Mouse (Mus musculus) midbrain, embryonic 15.5 days (tissue): ENCODE results near the gene Gtf2h3. TPM values are rescaled to one million over a fixed set of nuclear protein-coding genes. Genes with fewer than 3 reads are reported as not detected.
"Not testable (repeated sequence)": the region's sequence is repeated elsewhere in the genome, so short reads cannot be mapped to it uniquely, and the experiment has no call there.

Experiments
- ATAC-seq: fragments of 200-750 bp; cut with Nextera tagmentation; replicated peaks from 2 replicates; pipeline ENCODE4 v1.8.0; 2017; ENCODE audit warnings: moderate TSS enrichment
- H3K27ac ChIP-seq: fragments of 300-500 bp; sonication (generic); 2 replicates; pipeline ENCODE4 v1.5.1; 2015; ENCODE audit warnings: mild to moderate bottlenecking, inconsistent platforms
- H3K27me3 ChIP-seq: fragments of 300-500 bp; sonication (generic); replicated peaks from 2 replicates; pipeline ENCODE4 v1.6.1; 2015; ENCODE audit warnings: inconsistent platforms
- H3K36me3 ChIP-seq: fragments of 300-500 bp; sonication (generic); replicated peaks from 2 replicates; pipeline ENCODE4 v1.6.1; 2015; ENCODE audit warnings: inconsistent platforms
- H3K4me1 ChIP-seq: fragments of 300-500 bp; sonication (generic); 2 replicates; pipeline ENCODE4 v1.6.1; 2015; ENCODE audit warnings: inconsistent platforms
- H3K4me2 ChIP-seq: fragments of 300-500 bp; sonication (generic); 2 replicates; pipeline ENCODE4 v1.6.1; 2015; ENCODE audit warnings: inconsistent platforms, mild to moderate bottlenecking, moderate library complexity
- H3K4me3 ChIP-seq: fragments of 300-500 bp; sonication (generic); 2 replicates; pipeline ENCODE4 v1.5.1; 2015; ENCODE audit warnings: mild to moderate bottlenecking, inconsistent platforms
- H3K9ac ChIP-seq: fragments of 300-500 bp; sonication (generic); 2 replicates; pipeline ENCODE4 v1.6.1; 2015; ENCODE audit warnings: mild to moderate bottlenecking, inconsistent platforms
- H3K9me3 ChIP-seq: fragments of 300-500 bp; sonication (generic); 2 replicates; pipeline ENCODE4 v1.6.1; 2016; ENCODE audit warnings: inconsistent platforms
- WGBS: fragments of 180-500 bp; shearing (Covaris S2); methylation state at CpG from one replicate; pipeline ENCODE4 v1.1.7; 2015; ENCODE audit warnings: mixed read lengths; 5-methylcytosine and 5-hydroxymethylcytosine counted together
- polyA plus RNA-seq: library from polyadenylated mRNA; unstranded; fragments of >200 nt; fragmentation: Nextera tagmentation; extraction: Ambion mirVana; gene quantifications from 2 replicates; pipeline ENCODE4 v1.2.1, GENCODE M21; 2015

Gene Gtf2h3
- polyA plus RNA-seq, 1 experiment from 2014 or later = 45.1 TPM

GRCm38 (mm10) chr5:124598224-124599174 is 19.6 kb downstream of the Gtf2h3 start:
- Histone ChIP-seq H3K4me2 (peak overlapping the region; percentile 98), H3K27ac (peak overlapping the region; percentile 64), H3K4me1 (peaks cover 19% of the 10 kb centered on the region), H3K9ac (peak overlapping the region; percentile 77), H3K4me3 (peak overlapping the region; percentile 91), H3K36me3 (peaks cover 26% of the 10 kb centered on the region), H3K9me3 (no peaks in the 10 kb centered on the region), H3K27me3 (no peaks in the 10 kb centered on the region)
- 7% methylated on average over 30 of the region's 30 CpGs for WGBS
- peak; percentile 100 for ATAC-seq

- Histone ChIP-seq H3K4me1 (peaks cover 19% of the 10 kb centered on the region), H3K4me3 (peak overlapping the region; percentile 91; the same call in 1 of the 2 replicates), H3K36me3 (peaks cover 14% of the 10 kb centered on the region), H3K4me2 (peak overlapping the region; percentile 98)
- not testable (repeated sequence) for H3K9me3 ChIP-seq, H3K27ac ChIP-seq, ATAC-seq, H3K27me3 ChIP-seq, H3K9ac ChIP-seq
- WGBS = 68% methylated on average over 8 of the region's 8 CpGs
Measured at GRCm38 (mm10) chr5:124599726-124600125, 20.8 kb downstream of the Gtf2h3 start.

GRCm38 (mm10) chr5:124602349-124602748 is 23.4 kb downstream of the Gtf2h3 start:
- H3K4me1 ChIP-seq = peaks cover 19% of the 10 kb centered on the region
- no peak for ATAC-seq
- no peaks in the 10 kb centered on the region for H3K36me3 ChIP-seq
- no peaks in the 10 kb centered on the region for H3K9me3 ChIP-seq
- no peak overlapping the region for H3K27ac ChIP-seq
- no peak overlapping the region for H3K4me3 ChIP-seq
- H3K9ac ChIP-seq = no peak overlapping the region
- H3K4me2 ChIP-seq = no peak overlapping the region
- 73% methylated on average over 5 of the region's 5 CpGs for WGBS
- no peaks in the 10 kb centered on the region for H3K27me3 ChIP-seq

- Histone ChIP-seq H3K4me2 (no peak overlapping the region), H3K9me3 (no peaks in the 10 kb centered on the region), H3K27me3 (no peaks in the 10 kb centered on the region), H3K9ac (no peak overlapping the region), H3K27ac (no peak overlapping the region), H3K4me1 (peaks cover 9% of the 10 kb centered on the region), H3K4me3 (no peak overlapping the region), H3K36me3 (no peaks in the 10 kb centered on the region)
- 87% methylated on average over 4 of the region's 4 CpGs for WGBS
- ATAC-seq = no peak
Measured at GRCm38 (mm10) chr5:124604296-124604695, 25.4 kb downstream of the Gtf2h3 start.

GRCm38 (mm10) chr5:124605041-124605622 is 26.2 kb downstream of the Gtf2h3 start:
- ATAC-seq = no peak
- WGBS = 89% methylated on average over 17 of the region's 17 CpGs
- Histone ChIP-seq H3K27ac (no peak overlapping the region), H3K4me2 (no peak overlapping the region), H3K4me3 (no peak overlapping the region), H3K27me3 (no peaks in the 10 kb centered on the region), H3K9me3 (no peaks in the 10 kb centered on the region), H3K9ac (no peak overlapping the region), H3K36me3 (no peaks in the 10 kb centered on the region), H3K4me1 (peaks cover under 1% of the 10 kb centered on the region)

DNA sequence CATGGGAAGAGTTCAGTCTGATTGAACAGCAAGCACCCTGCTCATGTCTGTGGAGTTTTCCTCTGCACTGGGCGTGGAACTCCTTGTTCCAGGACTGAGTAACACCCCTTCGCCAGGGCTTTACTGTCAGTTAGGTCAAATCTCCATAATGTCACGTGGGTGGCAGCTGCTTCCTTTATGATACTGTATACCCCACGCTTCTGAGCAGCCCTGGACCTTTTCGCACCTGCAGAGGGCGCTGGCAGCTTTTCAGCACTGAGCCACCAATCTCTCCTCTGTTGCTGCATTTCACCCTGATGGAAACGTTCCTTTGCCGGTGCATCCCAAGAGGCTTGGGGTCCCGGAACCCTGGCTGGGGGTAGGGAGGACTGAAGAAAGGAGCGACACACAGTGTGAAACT is 32.0 kb downstream of the Gtf2h3 start:
- Histone ChIP-seq H3K9ac (no peak overlapping the region), H3K27ac (no peak overlapping the region), H3K4me3 (no peak overlapping the region), H3K9me3 (no peaks in the 10 kb centered on the region), H3K36me3 (peaks cover 3% of the 10 kb centered on the region; the same call in 1 of the 2 replicates), H3K4me1 (no peaks in the 10 kb centered on the region), H3K4me2 (no peak overlapping the region), H3K27me3 (no peaks in the 10 kb centered on the region)
- 79% methylated on average over 10 of the region's 10 CpGs for WGBS
- no peak for ATAC-seq

DNA sequence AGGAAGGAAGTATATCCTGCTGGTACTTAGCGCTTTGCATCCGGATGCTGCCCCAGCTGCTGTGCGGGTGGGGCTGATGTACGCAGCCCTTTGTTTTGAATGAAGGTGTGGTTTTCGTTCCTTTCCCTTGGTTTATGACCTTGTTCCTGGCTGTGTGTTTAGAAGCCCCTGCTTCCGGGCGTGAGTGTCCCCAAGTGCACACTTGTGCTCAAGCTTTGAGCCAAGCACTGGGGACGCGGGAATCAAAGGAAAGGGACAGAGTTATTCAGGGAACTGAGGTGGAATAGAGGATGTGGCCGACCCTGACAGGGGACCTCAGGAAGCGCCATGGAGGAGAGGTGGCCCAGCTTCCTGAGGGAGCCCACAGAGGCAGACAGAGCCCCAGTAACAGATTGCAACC is 35.8 kb downstream of the Gtf2h3 start:
- Histone ChIP-seq H3K4me2 (no peak overlapping the region), H3K9me3 (no peaks in the 10 kb centered on the region), H3K27ac (no peak overlapping the region), H3K9ac (no peak overlapping the region), H3K4me3 (no peak overlapping the region), H3K36me3 (peaks cover 6% of the 10 kb centered on the region; the same call in 1 of the 2 replicates), H3K4me1 (no peaks in the 10 kb centered on the region), H3K27me3 (no peaks in the 10 kb centered on the region)
- ATAC-seq = no peak
- WGBS = 95% methylated on average over 11 of the region's 11 CpGs

DNA sequence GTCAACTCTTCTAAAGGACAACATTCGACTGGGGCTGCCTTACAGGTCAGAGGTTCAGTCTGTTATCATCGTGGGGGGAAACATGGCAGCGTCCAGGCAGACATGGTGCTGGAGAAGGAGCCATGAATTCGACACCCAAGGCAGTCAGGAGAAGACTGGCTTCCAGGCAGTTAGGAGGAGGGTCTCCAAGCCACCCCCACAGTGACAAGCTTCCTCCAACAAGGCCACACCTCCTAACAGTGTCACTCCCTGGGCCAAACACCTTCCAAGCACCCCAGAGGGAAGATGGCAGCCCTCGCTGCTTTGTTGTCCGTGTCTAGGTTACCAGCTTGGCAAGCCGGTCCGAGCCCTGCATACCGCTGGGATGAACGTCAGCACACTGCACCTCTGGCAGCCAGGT is 39.8 kb downstream of the Gtf2h3 start:
- no peaks in the 10 kb centered on the region for H3K4me1 ChIP-seq
- peaks cover 8% of the 10 kb centered on the region; the same call in 1 of the 2 replicates for H3K36me3 ChIP-seq

GRCm38 (mm10) chr5:124621362-124621761 is 42.4 kb downstream of the Gtf2h3 start:
- ATAC-seq = no peak
- Histone ChIP-seq H3K4me3 (no peak overlapping the region), H3K9me3 (no peaks in the 10 kb centered on the region), H3K36me3 (peaks cover 8% of the 10 kb centered on the region; the same call in 1 of the 2 replicates), H3K27ac (no peak overlapping the region), H3K4me1 (no peaks in the 10 kb centered on the region), H3K4me2 (no peak overlapping the region), H3K9ac (no peak overlapping the region), H3K27me3 (no peaks in the 10 kb centered on the region)
- 63% methylated on average over 13 of the region's 13 CpGs for WGBS

More for the DNA sequence above, 39.8 kb downstream of the Gtf2h3 start:
- H3K4me2 ChIP-seq = no peak overlapping the region
- no peak for ATAC-seq
- H3K27me3 ChIP-seq = no peaks in the 10 kb centered on the region
- H3K9ac ChIP-seq = no peak overlapping the region
- H3K4me3 ChIP-seq = no peak overlapping the region
- H3K27ac ChIP-seq = no peak overlapping the region
- H3K9me3 ChIP-seq = no peaks in the 10 kb centered on the region
- WGBS = 87% methylated on average over 10 of the region's 10 CpGs

- ATAC-seq = no peak
- no peak overlapping the region for H3K4me2 ChIP-seq
- no peak overlapping the region for H3K4me3 ChIP-seq
- no peak overlapping the region for H3K9ac ChIP-seq
- H3K36me3 ChIP-seq = peaks cover 5% of the 10 kb centered on the region; the same call in 1 of the 2 replicates
- H3K4me1 ChIP-seq = peaks cover 1% of the 10 kb centered on the region
- H3K27ac ChIP-seq = no peak overlapping the region
- no peaks in the 10 kb centered on the region for H3K9me3 ChIP-seq
- no peaks in the 10 kb centered on the region for H3K27me3 ChIP-seq
- 85% methylated on average over 15 of the region's 15 CpGs for WGBS
Measured at GRCm38 (mm10) chr5:124622890-124623289, 44.0 kb downstream of the Gtf2h3 start.

GRCm38 (mm10) chr5:124624291-124624690 is 45.4 kb downstream of the Gtf2h3 start:
- H3K9me3 ChIP-seq = no peaks in the 10 kb centered on the region
- H3K36me3 ChIP-seq = 0 out of 2 replicates have a peak, but pooled peaks cover 5% of the 10 kb centered on the region
- H3K4me3 ChIP-seq = no peak overlapping the region
- H3K27me3 ChIP-seq = no peaks in the 10 kb centered on the region
- H3K4me1 ChIP-seq = peaks cover 8% of the 10 kb centered on the region
- H3K9ac ChIP-seq = no peak overlapping the region
- no peak overlapping the region for H3K27ac ChIP-seq
- ATAC-seq = no peak
- 92% methylated on average over 9 of the region's 9 CpGs for WGBS
- no peak overlapping the region for H3K4me2 ChIP-seq
